Mouse (Mus musculus) bone marrow, adult 2 months (tissue): ENCODE results near the gene Casr.

Source experiments
- CTCF ChIP-seq: fragments of 200-500 bp; IDR thresholded peaks from 2 replicates; pipeline ENCODE4 v1.5.1; 2011; ENCODE audit warnings: low read length, control low read depth; ENCODE audit not compliant: control insufficient read depth, insufficient read depth
- POLR2A ChIP-seq: fragments of 200-500 bp; IDR thresholded peaks from 2 replicates; pipeline ENCODE4 v1.6.1; 2011; ENCODE audit warnings: low read depth, mild to moderate bottlenecking, control low read depth, low read length, borderline replicate concordance; ENCODE audit not compliant: control insufficient read depth

DNA sequence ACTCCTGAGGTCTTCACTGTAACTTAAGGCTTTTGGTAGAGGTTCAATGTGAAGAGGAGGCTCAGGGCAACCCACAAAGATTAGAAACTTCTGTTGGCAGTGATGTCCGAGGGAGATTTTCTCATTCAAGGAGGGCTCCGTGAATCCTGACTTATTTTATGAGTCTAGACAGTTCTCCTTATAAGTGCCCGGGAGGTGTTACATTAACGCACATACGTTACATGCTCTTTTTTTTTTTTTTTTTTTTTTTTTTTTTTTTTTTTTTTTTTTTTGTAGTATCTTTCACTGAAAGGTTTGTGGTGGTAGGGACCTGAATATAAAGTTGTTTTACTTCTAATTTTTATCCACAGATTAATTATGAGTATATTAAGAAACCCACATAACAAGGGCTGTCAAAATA is 54.6 kb downstream of the Casr start:
- TF ChIP-seq CTCF, result no peak
- TF ChIP-seq POLR2A, result no peak
